Mouse (Mus musculus): ENCODE data around the gene Mfsd4a.

- no peak for TF ChIP-seq CTCF (IDR thresholded peaks at IDR 0.05; ENCODE audit: low read depth, low read length)
- no peak for TF ChIP-seq POLR2A (IDR thresholded peaks at IDR 0.05; ENCODE audit: borderline replicate concordance, low read depth, low read length)
These were observed 66.0 kb downstream of the Mfsd4a start for GRCm38 (mm10) chr1:132001880-132002330.
